Mouse (Mus musculus): ENCODE results near the gene Gm10490.

Gene Gm10490

GRCm38 (mm10) chrX:7915669-7916068, 6.3 kb downstream of the Gm10490 start:
- ChIA-PET CTCF (interaction anchor here in 1 of 4 experiments (0.6 to 0.7 kb wide), 3 partner anchors 21 to 1503 kb away, joined by 6 to 10 read pairs (median 6); no protein-coding TSS in a partner anchor), POLR2A (interaction anchor here in 1 of 4 experiments (0.6 kb wide), 1 partner anchor 11 kb away, joined by 3 read pairs; no protein-coding TSS in a partner anchor)

DNA sequence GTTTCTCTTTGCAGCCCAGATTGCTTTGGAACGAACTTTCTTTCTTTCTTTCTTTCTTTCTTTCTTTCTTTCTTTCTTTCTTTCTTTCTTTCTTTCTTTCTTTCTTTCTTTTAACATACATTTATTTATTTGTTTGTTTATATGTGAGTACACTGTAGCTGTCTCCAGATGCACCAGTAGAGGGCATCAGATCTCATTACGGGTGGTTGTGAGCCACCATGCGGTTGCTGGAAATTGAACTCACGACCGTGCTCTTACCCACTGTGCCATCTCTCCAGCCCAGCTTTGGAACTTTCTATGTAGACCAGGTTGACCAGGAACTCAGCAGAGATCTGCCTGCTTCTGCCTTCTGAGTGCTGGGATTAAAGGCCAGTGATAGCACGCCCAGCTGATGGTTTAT, 8.6 kb downstream of the Gm10490 start:
- ChIA-PET POLR2A (interaction anchor here in 2 of 4 experiments (1.3 to 1.8 kb wide), 4 partner anchors 10 to 99 kb away, joined by 4 to 5 read pairs (median 4); partner anchors contain the start of genes Eras (in 1 of the 2) and Hdac6 (in 1 of the 2)), CTCF (interaction anchor here (0.7 to 3.1 kb wide), 10 partner anchors 30 to 247 kb away, joined by 3 to 24 read pairs (median 6); partner anchors contain the start of genes Glod5 (in 1 of the 4) and Hdac6 (in 1 of the 4))

GRCm38 (mm10) chrX:7919601-7920383, 10.4 kb downstream of the Gm10490 start, which contains the start of gene Pcsk1n:
TSS of gene Pcsk1n (plus strand) at chrX:7919822.
- ChIA-PET CTCF (interaction anchor here in 1 of 4 experiments (1.0 kb wide), 1 partner anchor 97 kb away, joined by 3 read pairs; no protein-coding TSS in a partner anchor), POLR2A (interaction anchor here in 3 of 4 experiments (0.7 to 3.6 kb wide), 7 partner anchors 59 to 235 kb away, joined by 3 to 17 read pairs (median 3); no protein-coding TSS in a partner anchor)

DNA sequence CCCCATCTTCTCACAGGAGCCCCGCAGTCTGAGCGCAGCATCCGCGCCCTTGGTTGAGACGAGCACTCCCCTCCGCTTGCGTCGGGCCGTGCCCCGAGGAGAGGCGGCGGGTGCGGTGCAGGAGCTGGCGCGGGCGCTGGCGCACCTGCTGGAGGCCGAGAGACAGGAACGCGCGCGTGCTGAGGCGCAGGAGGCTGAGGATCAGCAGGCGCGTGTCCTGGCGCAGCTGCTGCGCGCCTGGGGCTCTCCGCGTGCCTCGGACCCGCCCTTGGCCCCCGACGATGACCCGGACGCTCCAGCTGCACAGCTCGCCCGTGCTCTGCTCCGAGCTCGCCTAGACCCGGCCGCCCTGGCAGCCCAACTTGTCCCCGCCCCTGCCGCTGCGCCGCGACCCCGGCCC, 12.7 kb downstream of the Gm10490 start:
- CTCF ChIA-PET: interaction anchor here in 1 of 4 experiments (1.1 kb wide), 1 partner anchor 96 kb away, joined by 4 read pairs; the partner anchor contains the start of gene Glod5
- POLR2A ChIA-PET: interaction anchor here in 3 of 4 experiments (0.7 to 3.6 kb wide), 13 partner anchors 9 to 134 kb away, joined by 3 to 17 read pairs (median 4); partner anchors contain the start of gene Hdac6 (in 3 of the 3)

DNA sequence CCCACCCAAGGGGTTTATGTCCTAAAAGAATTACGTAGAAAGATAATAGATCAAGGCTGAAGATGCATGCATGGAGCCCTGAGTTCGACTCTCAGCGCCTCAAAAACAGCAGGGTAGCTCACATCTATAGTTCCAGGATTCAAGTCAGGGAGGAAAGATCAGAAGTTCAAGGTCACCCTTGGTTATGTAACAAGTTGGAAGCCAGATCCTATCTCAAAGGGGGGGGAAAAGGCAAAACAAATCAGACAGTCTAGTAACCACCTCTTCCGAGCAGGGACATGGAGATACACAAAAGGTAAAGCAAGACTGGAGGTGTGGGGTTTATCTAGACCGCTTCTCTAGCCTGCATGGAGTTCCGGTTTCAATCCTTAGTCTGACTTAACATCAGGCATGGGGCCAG, 16.9 kb downstream of the Gm10490 start:
- ChIA-PET POLR2A (interaction anchor here in 2 of 4 experiments (0.6 to 9.3 kb wide), 11 partner anchors 11 to 126 kb away, joined by 3 to 69 read pairs (median 6); partner anchors contain the start of genes Hdac6 (in 2 of the 2) and Otud5 (in 1 of the 2)), CTCF (interaction anchor here in 3 of 4 experiments (1.1 to 1.8 kb wide), 3 partner anchors 76 to 93 kb away, joined by 3 to 6 read pairs (median 3); no protein-coding TSS in a partner anchor)

DNA sequence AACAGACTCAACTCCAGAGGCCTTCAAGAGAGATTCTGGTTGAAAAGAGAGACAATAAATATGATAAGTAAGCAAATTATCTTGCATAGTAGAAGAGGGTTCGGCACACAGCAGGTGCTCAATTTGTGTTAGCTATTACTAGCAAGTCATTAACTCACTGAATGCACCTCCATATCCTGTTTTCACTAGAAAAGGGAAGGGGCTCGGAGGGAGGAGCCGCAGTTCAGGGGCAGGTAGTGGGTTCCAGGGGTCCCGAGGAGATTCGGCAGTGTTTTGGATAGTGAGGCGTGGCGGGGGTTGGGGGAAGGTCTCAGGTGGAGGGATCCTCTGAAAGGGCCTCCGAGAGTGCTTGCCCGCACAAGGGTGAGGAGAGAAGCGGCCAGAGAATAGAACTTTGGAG, 17.8 kb downstream of the Gm10490 start:
- POLR2A ChIA-PET: interaction anchor here (0.6 to 9.3 kb wide), 29 partner anchors 9 to 234 kb away, joined by 3 to 69 read pairs (median 4); partner anchors contain the start of genes Hdac6 (in 3 of the 4), Otud5 (in 1 of the 4) and Rbm3 (in 1 of the 4)
- CTCF ChIA-PET: interaction anchor here (0.6 to 1.4 kb wide), 6 partner anchors 9 to 95 kb away, joined by 3 to 16 read pairs (median 3); no protein-coding TSS in a partner anchor

DNA sequence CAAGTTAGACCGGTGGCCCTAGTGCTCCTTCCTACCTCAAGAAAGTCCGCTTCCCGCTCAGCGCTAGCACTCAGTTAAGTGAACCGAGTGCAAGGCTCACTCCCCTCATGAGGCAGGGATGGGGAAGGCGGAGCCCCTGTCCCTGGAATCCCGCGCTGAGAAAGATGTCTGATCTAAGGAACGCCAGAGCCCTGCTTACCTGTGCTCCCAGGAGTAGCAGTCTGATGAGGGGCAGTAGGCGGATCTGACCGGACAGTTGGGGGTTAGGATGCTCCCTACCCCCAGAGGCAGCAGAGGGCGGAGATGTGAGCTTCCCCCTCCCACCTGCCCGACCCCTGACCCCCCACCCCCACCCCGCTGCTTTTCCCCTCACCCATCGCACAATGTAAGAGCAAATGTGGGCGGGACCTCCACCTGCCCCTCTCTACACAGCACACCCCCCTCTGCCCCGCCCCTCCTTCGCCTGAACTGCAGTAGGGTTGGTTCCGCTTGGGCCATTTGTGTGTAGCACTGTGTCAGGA, 19.0 kb downstream of the Gm10490 start, which contains the start of gene Eras:
Gene Eras, minus strand, starts transcription at position 338 of the 521 bp plus-strand sequence.
- ChIA-PET CTCF (interaction anchor here in 2 of 4 experiments (1.0 to 1.5 kb wide), 3 partner anchors 9 to 87 kb away, joined by 3 read pairs; no protein-coding TSS in a partner anchor), POLR2A (interaction anchor here in 3 of 4 experiments (0.7 to 9.3 kb wide), 24 partner anchors 9 to 217 kb away, joined by 3 to 69 read pairs (median 5); partner anchors contain the start of genes Hdac6 (in 3 of the 3), Otud5 (in 1 of the 3) and Rbm3 (in 1 of the 3))

DNA sequence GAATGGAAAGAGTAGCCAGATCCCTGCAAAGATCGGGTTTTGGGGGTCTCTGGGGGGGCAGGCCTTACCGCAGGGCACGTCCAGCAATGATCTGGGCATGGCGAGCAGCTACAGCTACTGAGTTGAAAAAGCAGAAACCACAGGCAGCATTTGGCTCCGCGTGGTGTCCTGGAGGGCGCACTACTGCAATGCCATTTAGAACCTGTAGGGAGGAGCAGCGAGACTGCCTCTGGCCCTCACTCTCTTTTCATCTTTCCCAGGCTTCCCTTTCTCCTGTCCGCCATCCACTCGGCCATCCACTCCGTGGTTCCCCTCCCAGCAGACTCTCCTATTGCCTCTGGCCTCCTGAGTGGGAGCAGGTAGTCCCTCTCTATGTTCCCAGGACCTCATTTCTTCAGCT, 27.5 kb downstream of the Gm10490 start:
- CTCF ChIA-PET: interaction anchor here (0.5 to 1.9 kb wide), 17 partner anchors 8 to 184 kb away, joined by 3 to 16 read pairs (median 5); partner anchors contain the start of genes Hdac6 (in 2 of the 4) and Eras (in 1 of the 4)
- POLR2A ChIA-PET: interaction anchor here in 3 of 4 experiments (0.5 to 2.9 kb wide), 10 partner anchors 9 to 72 kb away, joined by 3 to 19 read pairs (median 4); partner anchors contain the start of genes Eras (in 2 of the 3) and Hdac6 (in 2 of the 3)

DNA sequence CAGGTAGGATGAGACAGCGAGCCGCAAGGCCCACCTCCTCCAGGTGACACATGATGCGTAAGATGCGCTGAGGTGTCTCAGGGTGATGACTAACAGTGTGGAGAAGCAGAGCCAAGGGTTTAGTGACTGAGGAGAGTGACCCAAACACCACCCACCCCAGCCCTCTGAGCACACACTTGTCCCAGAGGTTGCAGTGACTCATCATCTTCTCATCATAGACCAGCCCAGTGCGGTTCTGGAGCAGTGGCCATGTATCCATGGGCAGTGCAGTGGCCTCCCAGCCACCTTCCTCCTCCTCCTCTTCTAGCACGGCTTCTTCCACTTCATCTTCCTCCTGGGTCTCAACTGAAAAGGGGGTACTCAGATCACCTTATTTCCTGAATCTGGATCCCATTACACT, 28.3 kb downstream of the Gm10490 start:
- CTCF ChIA-PET: interaction anchor here in 3 of 4 experiments (0.6 to 1.9 kb wide), 10 partner anchors 9 to 184 kb away, joined by 3 to 16 read pairs (median 5); partner anchors contain the start of genes Eras (in 1 of the 3) and Hdac6 (in 1 of the 3)
- POLR2A ChIA-PET: interaction anchor here in 2 of 4 experiments (1.0 to 2.9 kb wide), 9 partner anchors 8 to 71 kb away, joined by 3 to 19 read pairs (median 5); partner anchors contain the start of genes Eras (in 2 of the 2) and Hdac6 (in 2 of the 2)

DNA sequence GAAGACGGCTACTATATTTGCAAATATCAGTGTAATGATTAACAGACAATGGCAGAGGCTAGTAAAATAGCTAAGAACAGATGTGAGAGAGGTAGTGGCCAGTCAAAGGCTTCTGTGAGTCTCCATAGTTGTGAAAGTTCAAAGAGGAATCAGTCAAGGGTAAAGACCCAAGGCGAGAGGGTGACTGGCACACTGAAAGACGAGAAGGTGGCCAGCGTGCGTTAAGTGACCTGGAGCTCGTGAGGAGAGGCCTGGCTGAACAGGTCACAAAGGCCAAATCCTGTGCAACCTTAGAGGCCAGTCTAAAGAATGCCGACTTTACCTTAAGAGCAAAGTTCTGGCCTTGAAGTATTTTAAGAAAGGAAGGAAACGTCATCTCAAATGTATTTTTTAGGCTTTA, 36.3 kb downstream of the Gm10490 start:
- ChIA-PET POLR2A (interaction anchor here in 3 of 4 experiments (0.8 to 1.5 kb wide), 9 partner anchors 9 to 107 kb away, joined by 3 to 6 read pairs (median 3); partner anchors contain the start of gene Eras (in 2 of the 3)), CTCF (interaction anchor here in 1 of 4 experiments (0.6 kb wide), 1 partner anchor 15 kb away, joined by 3 read pairs; no protein-coding TSS in a partner anchor)

- ChIA-PET POLR2A (interaction anchor here in 3 of 4 experiments (0.5 to 3.0 kb wide), 79 partner anchors 10 to 305 kb away, joined by 3 to 69 read pairs (median 4); partner anchors contain the start of genes Eras (in 3 of the 3), Gm45208 (in 2 of the 3), Rbm3 (in 2 of the 3) and Suv39h1 (in 2 of the 3)), CTCF (interaction anchor here (0.5 to 1.5 kb wide), 13 partner anchors 10 to 309 kb away, joined by 3 to 14 read pairs (median 5); partner anchors contain the start of gene Suv39h1 (in 1 of the 4))
Observed at GRCm38 (mm10) chrX:7947108-7947899, 38.0 kb downstream of the Gm10490 start, which contains the start of gene Hdac6. TSS of gene Hdac6 (minus strand) at chrX:7947889.

GRCm38 (mm10) chrX:7947900-7948492, 38.7 kb downstream of the Gm10490 start:
- CTCF ChIA-PET: interaction anchor here (0.5 to 1.5 kb wide), 14 partner anchors 11 to 309 kb away, joined by 3 to 14 read pairs (median 4); partner anchors contain the start of gene Suv39h1 (in 1 of the 4)

DNA sequence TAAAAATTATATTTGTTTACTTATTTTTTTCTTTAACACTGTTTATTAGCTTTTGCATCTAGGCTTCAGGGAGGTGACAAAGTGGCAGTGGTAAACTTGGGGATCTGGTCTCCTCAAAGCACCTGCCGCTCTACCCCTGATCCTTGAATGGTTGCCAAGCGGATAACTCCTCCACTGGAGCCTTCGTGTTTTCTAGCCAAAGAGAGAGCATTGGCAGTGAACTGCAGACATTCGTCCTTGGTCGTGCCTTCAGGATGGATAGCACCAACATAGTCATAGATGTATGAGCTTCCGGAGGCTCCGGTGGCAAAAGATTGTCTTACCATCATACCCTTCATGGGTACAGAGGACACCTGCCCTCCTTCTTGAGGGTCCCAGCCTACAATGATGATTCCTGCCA, 40.7 kb downstream of the Gm10490 start:
- ChIA-PET CTCF (interaction anchor here in 1 of 4 experiments (1.6 kb wide), 1 partner anchor 13 kb away, joined by 5 read pairs; no protein-coding TSS in a partner anchor), POLR2A (interaction anchor here in 3 of 4 experiments (0.6 to 2.8 kb wide), 4 partner anchors 12 to 124 kb away, joined by 3 to 11 read pairs (median 7); partner anchors contain the start of gene Suv39h1 (in 1 of the 3))

More at GRCm38 (mm10) chrX:7947900-7948492, 38.7 kb downstream of the Gm10490 start:
- POLR2A ChIA-PET: interaction anchor here in 3 of 4 experiments (0.5 to 3.0 kb wide), 79 partner anchors 9 to 375 kb away, joined by 3 to 69 read pairs (median 4); partner anchors contain the start of genes Eras (in 3 of the 3), Gm45208 (in 2 of the 3), Rbm3 (in 2 of the 3) and Suv39h1 (in 2 of the 3)

DNA sequence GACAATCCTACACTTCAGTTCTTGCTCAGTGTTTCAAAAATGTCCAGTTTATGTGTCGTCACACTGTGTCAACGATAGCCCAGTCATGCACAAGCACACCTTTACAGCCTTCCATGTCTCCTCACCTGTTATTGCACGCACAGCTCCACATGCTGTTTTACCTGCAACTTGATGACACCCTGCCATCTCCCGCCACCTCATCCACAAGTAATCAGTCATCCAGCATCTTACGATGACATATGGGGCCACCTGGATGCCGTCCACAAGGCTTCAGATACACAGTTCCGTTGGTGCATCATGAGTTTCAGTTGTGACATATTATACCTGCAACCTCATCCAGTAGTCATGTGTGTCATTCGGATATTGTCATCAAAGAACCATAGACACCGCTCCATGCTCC, 49.5 kb downstream of the Gm10490 start:
- ChIA-PET CTCF (no interaction called here), POLR2A (interaction anchor here in 1 of 4 experiments (1.1 kb wide), 1 partner anchor 11 kb away, joined by 4 read pairs; the partner anchor contains the start of gene Hdac6)

Measured in embryonic stem cell, embryonic (primary cell).